Mouse (Mus musculus) right cerebral cortex, postnatal 4 days (tissue): Measurements from ENCODE around the gene Gpc5.

Source experiments
- DNase-seq: peaks from one replicate; pipeline ENCODE4 v3.0.0-alpha.2; 2022

Gene Gpc5

DNA sequence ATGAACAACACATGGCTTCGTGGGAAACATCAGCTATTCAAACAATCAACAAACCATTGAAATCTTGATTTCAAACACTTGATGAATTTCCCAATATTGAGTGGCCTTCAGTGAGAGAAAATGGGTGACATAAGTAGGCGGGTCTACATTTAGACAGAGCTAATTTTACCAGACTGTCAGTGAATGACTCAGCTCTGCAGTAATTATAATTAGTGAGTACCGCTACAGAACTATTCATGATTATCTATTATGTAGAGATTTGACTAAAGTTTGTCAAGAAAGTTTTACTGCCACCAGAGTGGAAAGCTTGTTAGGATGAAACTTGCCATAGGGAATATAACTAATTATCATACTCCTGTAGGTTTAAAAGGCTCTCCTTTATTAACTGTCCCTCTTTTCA lies 1323.5 kb downstream of the Gpc5 start:
- no peak for DNase-seq

- no peak for DNase-seq
Observed at GRCm38 (mm10) chr14:116448219-116448618, 1356.2 kb downstream of the Gpc5 start.

GRCm38 (mm10) chr14:116453356-116453755 lies 1361.3 kb downstream of the Gpc5 start:
- DNase-seq, result no peak

GRCm38 (mm10) chr14:116456211-116456610 lies 1364.2 kb downstream of the Gpc5 start:
- no peak for DNase-seq

GRCm38 (mm10) chr14:116473378-116474179 lies 1381.6 kb downstream of the Gpc5 start:
- no peak for DNase-seq

GRCm38 (mm10) chr14:116494285-116494850 lies 1402.4 kb downstream of the Gpc5 start:
- no peak for DNase-seq

GRCm38 (mm10) chr14:116538216-116538615 lies 1446.2 kb downstream of the Gpc5 start:
- no peak for DNase-seq

GRCm38 (mm10) chr14:116543746-116544145 lies 1451.7 kb downstream of the Gpc5 start:
- no peak for DNase-seq

DNA sequence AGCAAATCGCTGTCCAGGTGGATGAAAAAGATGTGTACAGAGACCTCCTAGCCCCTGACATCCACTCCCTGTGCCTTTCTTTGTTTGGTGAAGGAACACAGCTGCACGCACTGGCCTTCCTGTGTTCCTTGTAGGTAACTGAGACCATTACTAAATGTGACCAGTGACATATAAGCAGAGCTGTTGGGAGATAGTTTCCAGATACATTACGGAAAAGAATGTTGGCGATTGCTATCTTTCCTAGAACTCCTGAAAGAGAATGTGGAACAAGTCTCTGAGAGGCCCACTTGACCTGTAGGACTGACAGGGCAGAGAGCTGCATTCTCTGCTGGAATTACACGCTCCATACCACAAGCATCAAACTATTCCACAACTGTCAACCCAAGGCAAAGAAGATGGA lies 1459.4 kb downstream of the Gpc5 start:
- no peak for DNase-seq

DNA sequence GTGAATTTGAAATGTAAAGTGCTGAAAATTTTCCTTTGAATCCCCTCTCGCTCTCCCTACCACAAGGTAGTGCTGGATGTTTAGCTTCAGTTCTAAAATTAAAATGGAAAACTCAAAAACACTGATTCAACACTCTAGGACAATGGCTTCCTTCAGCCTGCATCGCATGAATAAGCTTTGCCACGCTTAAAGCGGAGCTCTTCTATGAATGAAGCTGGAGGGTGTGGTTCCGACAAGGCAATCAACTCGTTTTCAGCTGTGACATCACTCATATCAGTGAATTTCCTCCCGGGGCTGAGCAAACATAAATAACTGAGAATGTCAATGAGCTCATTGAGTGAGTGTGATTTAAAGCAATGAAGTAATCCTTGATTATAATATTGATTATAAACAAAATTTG lies 1461.3 kb downstream of the Gpc5 start:
- DNase-seq, result no peak

DNA sequence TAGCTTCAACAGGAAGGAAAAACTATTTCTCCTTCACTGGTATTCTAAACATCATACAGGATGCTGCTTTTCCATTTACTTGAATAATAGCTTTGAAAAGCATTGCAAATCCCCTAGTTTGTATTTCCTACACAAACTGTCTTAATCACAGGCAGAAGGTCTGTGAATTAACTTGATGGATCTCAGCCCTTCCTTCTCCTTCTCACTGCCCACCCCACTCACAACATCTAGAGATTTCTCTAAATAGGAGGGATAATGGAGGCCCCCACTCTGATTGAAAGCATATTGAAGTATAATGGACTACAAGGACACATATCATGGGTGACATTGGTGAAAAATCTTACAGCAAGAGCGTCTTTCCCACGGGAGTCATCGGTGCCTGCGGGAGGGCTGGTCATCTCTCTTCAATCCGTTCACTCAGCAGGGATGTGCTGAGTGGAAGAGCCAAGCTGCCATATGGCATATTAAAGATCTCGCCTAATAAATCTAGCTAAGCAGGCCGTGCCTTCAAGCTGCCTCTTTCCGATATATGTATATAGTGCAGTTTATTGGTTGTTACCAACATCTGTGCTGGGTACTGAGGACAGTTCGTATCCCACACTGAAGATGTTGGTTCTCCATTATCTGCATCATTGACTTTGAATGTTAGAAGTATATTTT lies 1466.3 kb downstream of the Gpc5 start:
- DNase-seq, result no peak

DNA sequence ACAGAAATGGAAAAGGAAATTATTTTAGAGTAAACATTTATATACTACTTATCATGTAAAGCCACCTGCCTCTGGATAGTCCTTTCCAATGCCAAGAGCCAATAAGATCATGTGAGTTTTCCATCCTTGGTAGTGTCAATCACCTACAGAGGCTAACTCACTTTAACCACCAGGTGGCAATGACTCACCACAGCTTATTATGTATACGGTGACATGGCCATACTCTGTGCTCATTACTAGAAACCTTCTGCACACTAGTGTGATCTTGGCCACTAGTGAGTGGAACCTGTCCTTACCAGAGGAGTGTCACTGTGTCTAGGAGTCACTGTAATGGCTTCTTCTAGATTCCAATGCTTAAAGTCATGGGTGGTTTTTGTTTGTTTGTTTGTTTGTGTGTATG lies 1468.0 kb downstream of the Gpc5 start:
- DNase-seq, result no peak
